Mouse (Mus musculus) A20 (cell line): ENCODE results near the gene Gm21818.
"Not testable (repeated sequence)": the region's sequence is repeated elsewhere in the genome, so short reads cannot be mapped to it uniquely, and the experiment has no call there.

Experiments
- DNase-seq: peaks from one replicate; pipeline ENCODE4 v3.0.0-alpha.2; 2011; ENCODE audit warnings: low read depth, low spot score

Gm21818 gene

GRCm38 (mm10) chr13:120172133-120172532, at the start of gene Gm21818:
Gene Gm21818 (plus strand): TSS chr13:120172433.
- not testable (repeated sequence) for DNase-seq

DNA sequence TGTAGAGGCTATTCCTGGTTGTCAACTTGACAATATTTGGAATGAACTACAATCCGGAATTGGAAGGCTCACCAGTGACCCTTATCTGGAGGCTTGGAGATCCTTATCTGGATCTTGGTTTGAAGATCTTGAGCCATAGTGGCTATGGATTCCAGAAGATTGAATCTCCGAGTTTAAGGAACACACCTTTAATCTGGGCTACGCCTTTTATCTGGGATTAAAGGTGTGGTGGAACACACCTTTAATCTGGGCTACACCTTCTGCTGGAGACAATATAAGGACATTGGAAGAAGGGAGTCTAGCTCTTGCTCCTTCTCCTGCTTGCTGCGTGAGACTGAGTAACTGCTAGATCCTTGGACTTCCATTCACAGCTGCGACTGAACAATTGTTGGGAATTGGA, 32.3 kb upstream of the Gm21818 start, which contains the start of gene Gm20767:
TSS of gene Gm20767 (plus strand) at position 301 of the 400 bp plus-strand sequence.
- not testable (repeated sequence) for DNase-seq

DNA sequence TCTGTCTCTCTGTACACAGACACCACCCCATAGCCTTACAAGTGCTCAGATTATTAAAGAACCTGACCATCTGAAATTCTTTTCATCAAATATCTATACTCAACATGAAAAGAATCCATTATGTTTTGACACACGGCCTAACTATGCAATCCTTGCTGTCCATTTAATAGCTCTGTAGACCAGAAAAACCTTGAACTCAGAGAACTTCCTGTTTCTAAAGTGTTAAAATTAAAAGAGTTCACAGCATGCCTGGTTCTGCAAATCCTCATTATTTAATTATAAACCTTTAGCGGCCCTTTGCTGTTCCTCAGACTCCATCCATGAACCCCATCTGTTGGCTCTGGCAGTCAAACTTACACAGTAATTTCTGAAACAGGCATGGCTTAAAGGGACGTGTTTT, 29.9 kb upstream of the Gm21818 start:
- DNase-seq = not testable (repeated sequence)

DNA sequence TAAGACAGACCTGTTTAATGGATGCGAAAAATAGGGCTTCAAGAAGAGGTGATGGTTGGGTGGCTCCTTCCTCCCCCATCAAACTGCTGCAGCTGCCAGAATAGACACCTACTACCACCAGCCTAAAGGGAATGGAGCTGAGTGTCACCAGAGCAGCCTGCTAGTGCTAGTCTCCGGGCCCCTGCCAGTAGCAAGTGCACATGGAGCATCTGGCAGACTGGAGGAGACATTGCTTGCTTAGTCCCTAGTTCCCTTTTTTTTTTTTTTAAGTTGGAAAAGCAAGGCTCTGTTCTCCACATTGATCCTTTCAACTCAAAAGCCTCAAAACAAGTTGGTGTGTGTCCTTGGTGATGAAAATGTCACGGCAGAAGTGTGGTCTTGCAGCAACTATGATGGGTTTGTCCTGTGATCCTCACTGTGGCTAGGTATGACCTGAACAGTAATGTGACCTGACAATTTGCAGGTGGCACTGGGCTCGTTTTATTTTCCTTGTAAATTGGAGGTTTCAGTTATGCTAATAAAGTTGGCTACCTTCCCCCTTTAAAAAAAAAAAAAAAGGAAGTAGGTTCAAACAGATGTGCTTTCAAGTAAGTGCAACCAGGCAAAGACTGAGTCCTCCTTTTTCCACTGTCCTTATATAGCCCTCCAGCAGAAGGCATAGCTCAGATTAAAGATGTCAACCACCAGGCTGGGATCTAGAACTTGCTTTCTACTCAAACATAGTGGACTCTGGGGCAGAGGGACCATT, 22.4 kb upstream of the Gm21818 start:
- not testable (repeated sequence) for DNase-seq

DNA sequence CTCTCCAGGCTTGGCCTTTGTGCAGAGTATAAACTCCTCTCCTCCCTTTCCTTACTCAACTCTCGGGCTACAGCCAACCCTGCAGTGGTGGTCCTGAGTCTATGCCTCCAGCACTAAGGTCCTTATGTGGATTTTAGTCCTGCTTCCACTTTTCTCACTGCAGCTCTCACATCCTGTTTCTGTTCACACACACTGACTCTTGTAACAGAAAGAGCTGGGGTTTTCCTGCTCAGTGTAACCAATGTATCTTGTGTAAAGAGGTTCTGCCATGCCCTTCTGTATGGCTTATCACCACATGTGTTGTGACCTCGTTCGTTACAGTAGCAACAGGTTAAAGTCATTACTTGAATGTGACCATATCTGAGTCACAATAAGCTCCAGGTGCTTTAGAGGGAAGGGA, 21.6 kb upstream of the Gm21818 start:
- peak; percentile 75 for DNase-seq

DNA sequence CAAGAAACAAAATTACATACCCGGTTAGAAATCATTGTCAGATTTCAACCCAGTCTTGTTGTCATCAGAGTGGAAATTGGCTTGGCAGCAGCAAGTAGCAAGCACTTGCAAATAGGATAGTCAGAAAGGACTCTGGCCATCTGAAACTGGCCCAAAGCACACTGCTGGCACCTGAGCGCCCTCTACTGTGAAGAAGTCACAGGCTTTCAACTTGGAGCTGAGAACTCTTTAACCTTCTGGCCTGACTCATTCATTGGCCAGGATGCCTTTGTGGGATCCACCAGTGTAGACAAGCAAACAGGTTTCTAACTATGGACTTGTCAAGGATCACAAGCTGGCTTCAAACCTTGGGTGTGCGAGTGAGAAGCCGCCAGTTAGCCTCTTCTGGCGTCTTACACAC, 3.9 kb upstream of the Gm21818 start:
- DNase-seq = peak; percentile 33

- DNase-seq = peak; percentile 63
Measured at GRCm38 (mm10) chr13:120196189-120196821, 24.1 kb downstream of the Gm21818 start.

GRCm38 (mm10) chr13:120215847-120216246, 43.6 kb downstream of the Gm21818 start, which contains the start of gene Gm21762:
Gene Gm21762 (minus strand): TSS chr13:120215947.
- not testable (repeated sequence) for DNase-seq

DNA sequence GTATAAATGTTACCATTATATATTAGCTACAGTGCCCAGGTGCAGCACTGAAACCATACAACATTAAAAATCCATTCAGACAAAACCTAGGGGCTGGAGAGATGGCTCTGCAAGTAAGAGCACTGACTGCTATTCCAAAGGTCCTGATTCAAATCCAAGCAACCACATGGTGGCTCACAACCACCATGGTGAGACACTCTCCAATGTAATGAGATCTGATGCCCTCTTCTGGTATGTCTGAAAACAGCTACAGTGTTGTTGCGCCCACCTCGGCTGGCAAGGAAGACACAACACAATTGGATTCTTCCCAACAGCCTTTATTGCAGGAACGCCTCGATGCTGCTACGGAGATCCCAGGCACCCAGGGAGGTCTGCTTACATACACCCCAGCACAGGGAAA, 48.7 kb downstream of the Gm21818 start:
- DNase-seq = not testable (repeated sequence)

DNA sequence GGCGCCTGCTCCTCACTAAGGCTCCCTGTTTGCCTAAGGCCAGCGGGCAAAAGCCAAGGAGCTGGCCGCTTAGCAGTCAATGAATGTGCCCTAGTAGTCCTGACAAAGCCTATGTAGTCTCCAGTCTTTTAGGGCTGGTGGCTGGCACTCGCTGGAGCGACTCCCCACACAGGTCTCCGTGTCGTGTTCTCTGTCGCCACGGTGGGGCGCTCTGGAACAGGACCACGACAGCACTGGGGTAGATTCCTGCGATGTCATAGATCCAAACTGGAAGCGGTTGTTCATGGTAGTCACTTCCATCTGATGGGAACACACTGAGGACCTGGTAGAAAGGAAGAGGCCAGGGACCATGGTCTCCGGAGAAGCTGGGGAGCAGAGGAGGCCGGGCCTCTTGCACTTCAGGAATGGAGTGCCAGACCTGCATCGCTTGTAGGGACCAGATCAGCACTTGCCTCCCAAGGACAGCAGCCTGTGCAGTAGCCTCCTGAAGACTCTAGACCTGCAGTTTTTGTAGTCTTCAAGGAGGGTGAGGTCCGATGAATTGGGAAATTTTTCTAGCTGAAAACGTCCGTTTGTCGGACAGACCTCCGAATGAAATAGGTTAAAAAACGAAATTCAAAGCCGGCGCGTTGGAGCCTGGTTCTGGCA, 50.9 kb downstream of the Gm21818 start:
- not testable (repeated sequence) for DNase-seq
